Mouse (Mus musculus): ENCODE results near the gene Uck1.

GRCm38 (mm10) chr2:32282289-32282688, 22.3 kb upstream of the Uck1 start:
- TF ChIP-seq CTCF (IDR thresholded peaks at IDR 0.05; ENCODE audit: insufficient read depth, low read length), result no peak
- TF ChIP-seq POLR2A (IDR thresholded peaks at IDR 0.05; ENCODE audit: borderline replicate concordance, extremely low read depth, low read depth, low read length), result no peak
